Mouse (Mus musculus) bone marrow, adult 2 months (tissue): ENCODE data around the gene Dnajc15.

ENCODE experiments used
- CTCF ChIP-seq: fragments of 200-500 bp; IDR thresholded peaks from 2 replicates; pipeline ENCODE4 v1.5.1; 2011; ENCODE audit warnings: low read length, control low read depth; ENCODE audit not compliant: control insufficient read depth, insufficient read depth
- POLR2A ChIP-seq: fragments of 200-500 bp; IDR thresholded peaks from 2 replicates; pipeline ENCODE4 v1.6.1; 2011; ENCODE audit warnings: low read depth, mild to moderate bottlenecking, control low read depth, low read length, borderline replicate concordance; ENCODE audit not compliant: control insufficient read depth

DNA sequence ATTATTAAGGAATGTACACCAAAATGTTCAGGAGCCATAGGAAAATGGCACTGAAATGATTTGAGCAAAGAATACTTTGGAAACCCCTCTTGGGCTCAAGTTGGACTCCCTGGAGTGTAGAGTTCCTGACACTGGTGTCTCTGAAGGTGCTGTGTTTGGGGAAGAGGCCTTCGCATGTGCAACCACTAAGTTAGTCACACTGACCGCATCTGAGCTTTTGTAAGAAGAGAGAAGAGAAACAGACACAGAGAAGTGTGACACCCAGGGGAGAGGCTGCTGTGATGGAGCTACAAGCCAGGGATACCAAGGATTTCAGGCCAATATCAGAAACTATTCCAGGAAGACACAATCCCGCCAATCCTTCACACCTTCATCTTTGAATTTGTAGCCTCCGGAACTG, 12.0 kb upstream of the Dnajc15 start:
- no peak for TF ChIP-seq CTCF
- no peak for TF ChIP-seq POLR2A
